Mouse (Mus musculus): ENCODE measurements around the gene Pnpla1.

DNA sequence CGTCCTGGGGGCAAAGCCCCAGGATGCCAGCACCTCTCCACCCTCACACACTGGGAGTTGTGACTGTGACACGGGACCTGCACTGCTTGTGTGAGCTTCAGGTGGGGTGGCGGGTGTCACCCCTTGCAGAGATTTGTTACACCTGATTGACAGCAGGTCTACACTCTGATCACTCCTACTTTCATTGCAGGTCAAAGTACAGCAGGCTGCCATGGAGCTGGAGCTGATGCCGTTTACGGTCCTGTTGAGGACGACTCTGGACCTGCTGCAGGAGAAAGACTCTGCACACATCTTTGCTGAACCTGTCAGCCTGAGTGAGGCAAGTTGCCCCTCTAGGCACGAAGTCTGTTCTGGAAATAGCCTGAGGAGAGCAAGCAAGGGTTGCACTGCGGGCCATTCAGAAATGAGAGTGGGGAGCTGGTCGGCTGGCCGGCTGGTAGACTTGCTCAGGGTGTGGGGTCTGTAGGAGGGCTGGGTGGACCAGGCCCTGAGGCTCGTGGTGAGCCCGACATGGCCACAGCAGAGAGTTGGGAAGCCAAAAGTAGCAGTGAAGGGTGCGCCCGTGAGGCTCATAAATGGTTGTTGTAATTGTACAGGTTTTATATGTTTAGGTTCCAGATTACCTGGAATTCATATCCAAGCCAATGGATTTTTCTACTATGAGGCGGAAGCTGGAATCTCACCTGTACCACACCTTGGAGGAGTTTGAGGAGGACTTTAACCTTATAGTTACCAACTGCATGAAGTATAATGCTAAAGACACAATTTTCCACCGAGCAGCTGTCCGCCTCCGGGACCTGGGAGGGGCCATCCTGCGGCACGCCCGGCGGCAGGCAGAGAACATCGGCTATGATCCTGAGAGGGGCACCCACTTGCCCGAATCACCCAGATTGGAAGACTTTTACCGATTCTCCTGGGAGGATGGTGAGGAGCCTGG lies 41.1 kb upstream of the Pnpla1 start:
- TF ChIP-seq CTCF (IDR thresholded peaks at IDR 0.05) (no peak), EP300 (IDR thresholded peaks at IDR 0.05) (no peak)

All from lung, postnatal 0 days (tissue).